Mouse (Mus musculus) bone marrow, adult 2 months (tissue): ENCODE results near the gene Slc1a5. TPM values are rescaled to one million over a fixed set of nuclear protein-coding genes. Genes with fewer than 3 reads are reported as not detected.

Experiments
- H3K27ac ChIP-seq: fragments of 200-500 bp; 2 replicates; pipeline ENCODE4 v1.5.1; 2012; ENCODE audit warnings: low read depth, mild to moderate bottlenecking, control low read depth, inconsistent platforms, low read length; ENCODE audit not compliant: control insufficient read depth, poor library complexity, insufficient read depth
- H3K4me1 ChIP-seq: fragments of 200-500 bp; 2 replicates; pipeline ENCODE4 v1.6.1; 2011; ENCODE audit warnings: low read length; ENCODE audit not compliant: control insufficient read depth, insufficient read depth
- H3K4me3 ChIP-seq: fragments of 200-500 bp; replicated peaks from 2 replicates; pipeline ENCODE3; 2011; ENCODE audit warnings: mild to moderate bottlenecking, low read depth, low read length, control low read depth; ENCODE audit not compliant: control insufficient read depth
- CTCF ChIP-seq: fragments of 200-500 bp; IDR thresholded peaks from 2 replicates; pipeline ENCODE4 v1.5.1; 2011; ENCODE audit warnings: low read length, control low read depth; ENCODE audit not compliant: control insufficient read depth, insufficient read depth
- POLR2A ChIP-seq: fragments of 200-500 bp; IDR thresholded peaks from 2 replicates; pipeline ENCODE4 v1.6.1; 2011; ENCODE audit warnings: low read depth, mild to moderate bottlenecking, control low read depth, low read length, borderline replicate concordance; ENCODE audit not compliant: control insufficient read depth
- WGBS: fragments of 180-500 bp; shearing (Covaris S2); methylation state at CpG from one replicate; pipeline ENCODE4 v1.1.7; 2018; 5-methylcytosine and 5-hydroxymethylcytosine counted together
- polyA plus RNA-seq: library from polyadenylated mRNA; stranded (reverse); fragments of >200 nt; gene quantifications from 2 replicates; pipeline ENCODE4 v1.2.4, GENCODE M21; 2011; ENCODE audit warnings: low replicate concordance; ENCODE audit not compliant: missing spikeins, insufficient read depth, insufficient read length

Gene Slc1a5
- 186 and 343 TPM in 2 replicates for polyA plus RNA-seq

GRCm38 (mm10) chr7:16780825-16781554, at the start of gene Slc1a5:
Gene Slc1a5 (plus strand): TSS chr7:16781340.
- peaks cover 6% of the 10 kb centered on the region; the same call in 1 of the 2 replicates for H3K4me1 ChIP-seq
- peak within 1 kb of the TSS; percentile 84 for H3K27ac ChIP-seq
- peak within 1 kb of the TSS; percentile 93 for H3K4me3 ChIP-seq
- TF ChIP-seq CTCF = no peak
- TF ChIP-seq POLR2A = peak; percentile 99
- WGBS = 2% methylated on average over 34 of the region's 34 CpGs

- 20% methylated on average over 7 of the region's 7 CpGs for WGBS
- peaks cover 3% of the 10 kb centered on the region; the same call in 1 of the 2 replicates for H3K4me1 ChIP-seq
- TF ChIP-seq POLR2A = no peak
- no peak for TF ChIP-seq CTCF
- H3K27ac ChIP-seq = peak overlapping the region; percentile 85
- no peak overlapping the region for H3K4me3 ChIP-seq
These were observed 49.2 kb upstream of the Slc1a5 start for GRCm38 (mm10) chr7:16731893-16732422.

- H3K27ac ChIP-seq = no peak overlapping the region
- H3K4me1 ChIP-seq = peaks cover 2% of the 10 kb centered on the region; the same call in 1 of the 2 replicates
- no peak for TF ChIP-seq CTCF
- TF ChIP-seq POLR2A = no peak
- WGBS = 48% methylated on average over 10 of the region's 10 CpGs
- H3K4me3 ChIP-seq = peak overlapping the region; percentile 17
These were observed 43.5 kb upstream of the Slc1a5 start for GRCm38 (mm10) chr7:16737606-16738072.

GRCm38 (mm10) chr7:16738073-16738696, 43.0 kb upstream of the Slc1a5 start, which contains the start of gene Ap2s1:
Gene Ap2s1 (plus strand): TSS chr7:16738410.
- Histone ChIP-seq H3K4me3 (peak within 1 kb of the TSS; percentile 88), H3K27ac (peak within 1 kb of the TSS; percentile 26; the same call in 1 of the 2 replicates), H3K4me1 (peaks cover 2% of the 10 kb centered on the region; the same call in 1 of the 2 replicates)
- under 1% methylated on average over 34 of the region's 34 CpGs for WGBS
- TF ChIP-seq POLR2A (peak; percentile 66; the same call in 1 of the 2 replicates), CTCF (no peak)

- WGBS = 29% methylated on average over 10 of the region's 10 CpGs
- Histone ChIP-seq H3K27ac (no peak overlapping the region), H3K4me3 (peak overlapping the region; percentile 88), H3K4me1 (peaks cover 2% of the 10 kb centered on the region; the same call in 1 of the 2 replicates)
- TF ChIP-seq POLR2A = no peak
- no peak for TF ChIP-seq CTCF
These were observed 42.0 kb upstream of the Slc1a5 start for GRCm38 (mm10) chr7:16739056-16739604.

GRCm38 (mm10) chr7:16745373-16745772, 35.8 kb upstream of the Slc1a5 start:
- TF ChIP-seq CTCF = no peak
- TF ChIP-seq POLR2A = no peak
- no peaks in the 10 kb centered on the region; the same call in 1 of the 2 replicates for H3K4me1 ChIP-seq
- WGBS = 94% methylated on average over 4 of the region's 4 CpGs

GRCm38 (mm10) chr7:16746093-16746492, 35.0 kb upstream of the Slc1a5 start:
- Histone ChIP-seq H3K4me3 (no peak overlapping the region), H3K4me1 (no peaks in the 10 kb centered on the region; the same call in 1 of the 2 replicates), H3K27ac (no peak overlapping the region)
- TF ChIP-seq CTCF (peak; percentile 19; the same call in 1 of the 2 replicates), POLR2A (no peak)
- WGBS = 60% methylated on average over 3 of the region's 3 CpGs

More at GRCm38 (mm10) chr7:16745373-16745772, 35.8 kb upstream of the Slc1a5 start:
- H3K4me3 ChIP-seq = no peak overlapping the region
- H3K27ac ChIP-seq = no peak overlapping the region
